Mouse (Mus musculus): Measurements from ENCODE around the gene Plekhj1. TPM values are rescaled to one million over a fixed set of nuclear protein-coding genes. Genes with fewer than 3 reads are reported as not detected.
"Not testable (repeated sequence)": the region's sequence is repeated elsewhere in the genome, so short reads cannot be mapped to it uniquely, and the experiment has no call there.

Gene Plekhj1
- polyA plus RNA-seq, 1 experiment from 2014 or later = 142 TPM

DNA sequence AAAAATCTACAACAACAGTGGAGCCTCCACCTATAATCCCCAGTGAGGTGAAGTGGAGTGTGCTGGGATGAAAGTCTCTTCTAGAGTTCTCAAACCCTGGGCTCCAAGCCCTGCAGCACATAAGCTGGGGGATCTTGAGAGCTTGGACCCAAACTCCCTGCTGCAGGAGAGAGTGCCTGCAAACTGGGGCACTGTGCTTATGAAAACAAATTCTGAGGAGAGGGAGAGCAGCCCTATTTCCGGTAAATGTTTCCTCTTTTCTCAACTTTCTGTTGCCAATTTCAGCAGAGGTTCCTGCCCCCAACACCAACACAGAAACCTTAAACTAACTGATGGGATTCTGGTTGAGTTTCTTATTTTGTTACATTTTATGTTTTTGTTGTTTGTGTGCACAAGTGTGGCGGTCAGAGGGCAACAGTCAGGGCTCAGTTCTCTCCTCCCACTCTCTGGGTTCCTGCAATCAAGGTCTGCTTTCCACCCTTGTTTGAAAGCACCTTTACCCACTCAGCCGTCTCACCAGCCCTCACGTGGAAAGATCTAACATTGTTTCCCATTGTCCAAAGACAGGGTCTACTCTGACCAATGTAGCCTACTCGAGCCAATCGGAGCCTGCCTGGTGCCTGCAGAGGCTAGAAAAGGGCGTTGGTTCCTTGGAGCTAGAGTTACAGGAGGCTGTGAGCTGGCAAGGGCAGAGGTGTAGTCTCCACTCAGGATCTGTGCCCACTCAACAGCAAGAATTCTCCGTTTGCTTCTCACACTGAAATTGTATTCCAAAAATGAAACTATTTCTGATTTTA is 25.6 kb upstream of the Plekhj1 start:
- 0 out of 2 replicates have a peak overlapping the region, but pooled peaks have one; percentile 6 for H3K27ac ChIP-seq
- 54% methylated on average over 8 of the region's 8 CpGs for WGBS
- H3K27me3 ChIP-seq = no peaks in the 10 kb centered on the region
- H3K9me3 ChIP-seq = no peaks in the 10 kb centered on the region
- no peak overlapping the region for H3K9ac ChIP-seq
- H3K4me1 ChIP-seq = peaks cover 9% of the 10 kb centered on the region
- ATAC-seq (ENCODE audit: insufficient number of reproducible peaks, insufficient read depth, low FRiP score, low TSS enrichment) = no peak
- H3K4me3 ChIP-seq = no peak overlapping the region
- H3K36me3 ChIP-seq = peaks cover 5% of the 10 kb centered on the region
- H3K4me2 ChIP-seq (replicated peaks) = no peak overlapping the region

DNA sequence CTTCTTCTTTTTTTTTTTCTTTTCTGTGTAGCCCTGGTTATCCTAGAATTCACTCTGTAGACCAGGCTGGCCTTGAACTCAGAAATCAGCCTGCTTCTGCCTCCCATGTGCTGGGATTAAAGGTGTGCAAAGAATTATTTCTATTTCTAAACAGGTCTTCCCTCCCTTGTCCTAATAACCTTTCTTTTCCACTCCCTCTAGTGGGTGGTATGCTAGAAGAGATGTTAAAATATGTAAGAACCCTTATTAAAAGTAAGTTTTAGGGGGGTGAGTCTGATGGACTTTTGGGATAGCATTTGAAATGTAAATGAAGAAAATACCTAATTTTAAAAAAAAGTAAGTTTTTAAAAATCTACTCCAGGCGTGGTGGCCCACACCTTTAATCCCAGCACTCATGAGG is 24.9 kb upstream of the Plekhj1 start:
- H3K36me3 ChIP-seq = peaks cover 5% of the 10 kb centered on the region; the same call in 1 of the 2 replicates
- no peaks in the 10 kb centered on the region for H3K27me3 ChIP-seq
- peaks cover 9% of the 10 kb centered on the region for H3K4me1 ChIP-seq
- no peak overlapping the region for H3K4me3 ChIP-seq
- ATAC-seq (ENCODE audit: insufficient number of reproducible peaks, insufficient read depth, low FRiP score, low TSS enrichment) = no peak
- no peak overlapping the region for H3K4me2 ChIP-seq (replicated peaks)
- WGBS = 85% methylated on average over 1 of the region's 1 CpGs
- H3K9ac ChIP-seq = no peak overlapping the region
- no peaks in the 10 kb centered on the region for H3K9me3 ChIP-seq
- no peak overlapping the region for H3K27ac ChIP-seq

DNA sequence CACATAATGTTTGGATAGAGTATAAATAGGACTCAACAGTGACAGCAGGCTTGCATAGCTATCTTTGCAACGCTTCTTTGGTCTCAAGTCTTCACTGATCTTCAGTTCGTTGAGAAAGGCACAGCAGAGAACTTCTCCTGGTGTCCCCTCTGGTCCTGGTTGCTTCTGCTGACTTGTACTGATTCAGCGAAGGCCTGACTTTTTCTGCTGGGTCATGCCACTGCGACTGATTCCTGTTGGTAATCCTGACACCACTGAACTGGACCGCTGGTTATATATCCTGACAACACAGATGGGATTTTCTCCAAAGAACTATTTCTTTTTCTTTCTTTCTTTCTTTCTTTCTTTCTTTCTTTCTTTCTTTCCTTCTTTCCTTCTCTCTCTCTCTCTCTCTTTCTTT is 24.1 kb upstream of the Plekhj1 start:
- H3K36me3 ChIP-seq = no peaks in the 10 kb centered on the region
- WGBS = 91% methylated on average over 5 of the region's 5 CpGs
- no peak for ATAC-seq (ENCODE audit: insufficient number of reproducible peaks, insufficient read depth, low FRiP score, low TSS enrichment)
- H3K4me3 ChIP-seq = no peak overlapping the region
- H3K4me2 ChIP-seq (replicated peaks) = no peak overlapping the region
- peaks cover under 1% of the 10 kb centered on the region for H3K4me1 ChIP-seq
- H3K9ac ChIP-seq = no peak overlapping the region
- no peaks in the 10 kb centered on the region for H3K9me3 ChIP-seq
- H3K27ac ChIP-seq = no peak overlapping the region
- no peaks in the 10 kb centered on the region for H3K27me3 ChIP-seq

DNA sequence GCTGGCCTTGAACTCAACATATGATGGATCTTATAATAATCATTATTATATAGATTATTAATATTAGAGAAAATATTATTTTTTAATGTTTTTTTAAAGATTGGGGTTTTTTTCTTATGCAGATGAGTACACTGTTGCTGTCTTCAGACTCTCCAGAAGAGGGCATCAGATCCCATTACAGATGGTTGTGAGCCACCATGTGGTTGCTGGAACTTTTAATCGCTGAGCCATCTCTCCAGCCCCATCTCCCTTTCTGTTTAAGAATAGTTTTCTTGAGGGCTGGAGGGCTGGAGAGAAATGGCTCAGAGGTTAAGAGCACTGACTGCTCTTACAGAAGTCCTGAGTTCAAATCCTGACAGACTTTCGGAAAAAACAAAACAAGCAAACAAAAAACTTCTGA is 23.6 kb upstream of the Plekhj1 start:
- H3K4me3 ChIP-seq = no peak overlapping the region
- no peak overlapping the region for H3K9ac ChIP-seq
- no peaks in the 10 kb centered on the region for H3K9me3 ChIP-seq
- no peak overlapping the region for H3K27ac ChIP-seq
- 43% methylated on average over 2 of the region's 2 CpGs for WGBS
- no peaks in the 10 kb centered on the region for H3K36me3 ChIP-seq
- ATAC-seq (ENCODE audit: insufficient number of reproducible peaks, insufficient read depth, low FRiP score, low TSS enrichment) = no peak
- H3K4me1 ChIP-seq = no peaks in the 10 kb centered on the region
- H3K4me2 ChIP-seq (replicated peaks) = no peak overlapping the region
- no peaks in the 10 kb centered on the region for H3K27me3 ChIP-seq

DNA sequence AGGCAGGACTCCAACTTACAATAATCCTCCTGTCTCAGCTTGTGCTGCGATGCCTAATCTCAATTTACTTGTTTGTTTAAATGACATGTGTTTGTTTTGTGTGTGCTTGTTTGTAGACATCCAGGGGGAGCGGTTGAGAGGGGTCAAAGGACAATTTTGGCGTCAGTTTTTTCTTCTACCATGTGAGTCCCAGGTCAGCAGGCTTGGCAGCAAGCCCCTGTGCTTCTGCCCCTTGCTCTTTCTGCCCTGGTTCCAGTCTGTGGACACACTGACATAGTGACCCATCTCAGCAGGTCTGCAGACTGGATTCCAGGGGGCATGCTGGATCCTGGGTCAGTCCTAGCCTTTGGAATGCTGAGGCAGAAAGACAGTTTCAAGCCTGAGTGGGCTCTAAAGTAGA is 21.0 kb upstream of the Plekhj1 start:
- Histone ChIP-seq H3K4me1 (no peaks in the 10 kb centered on the region), H3K4me2 (replicated peaks) (no peak overlapping the region), H3K27ac (no peak overlapping the region), H3K27me3 (no peaks in the 10 kb centered on the region), H3K36me3 (no peaks in the 10 kb centered on the region), H3K9ac (no peak overlapping the region), H3K4me3 (no peak overlapping the region), H3K9me3 (no peaks in the 10 kb centered on the region)
- ATAC-seq (ENCODE audit: insufficient number of reproducible peaks, insufficient read depth, low FRiP score, low TSS enrichment) = no peak
- WGBS = 46% methylated on average over 3 of the region's 3 CpGs

DNA sequence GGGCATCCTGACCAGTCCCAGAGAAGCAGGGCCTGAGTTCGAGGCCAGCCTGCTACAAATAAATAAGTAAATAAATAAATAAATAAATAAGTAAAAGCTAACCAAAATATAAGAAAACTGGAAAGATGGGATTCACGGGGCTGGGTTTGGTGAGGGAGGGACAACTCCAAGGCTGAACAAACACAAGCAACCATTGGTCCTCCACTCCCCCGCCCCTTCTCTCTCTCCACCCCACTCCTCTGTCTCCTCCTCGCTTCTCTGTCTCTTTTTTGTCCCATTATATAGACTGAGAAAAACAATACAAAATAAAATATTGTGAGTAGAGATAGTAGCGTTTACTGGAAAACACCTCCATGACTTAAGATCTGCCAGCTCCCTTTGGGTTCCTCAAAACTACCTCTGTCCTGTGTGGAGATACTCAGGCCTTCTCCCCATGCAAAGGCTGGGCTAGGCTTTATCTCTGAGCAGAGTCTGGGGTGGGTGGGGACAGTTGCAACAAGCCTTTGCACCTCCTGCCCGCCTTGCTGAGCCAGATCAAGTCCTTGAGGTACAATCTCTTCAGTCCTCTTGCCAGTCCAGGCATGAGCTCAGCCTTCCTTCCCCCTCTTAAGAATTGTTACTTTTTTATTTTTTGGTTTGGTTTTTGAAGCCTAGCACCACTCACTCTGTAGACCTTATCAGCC is 20.3 kb upstream of the Plekhj1 start:
- H3K4me2 ChIP-seq (replicated peaks) = no peak overlapping the region
- no peaks in the 10 kb centered on the region for H3K4me1 ChIP-seq
- H3K4me3 ChIP-seq = no peak overlapping the region
- H3K27me3 ChIP-seq = no peaks in the 10 kb centered on the region
- H3K36me3 ChIP-seq = no peaks in the 10 kb centered on the region
- 64% methylated on average over 6 of the region's 6 CpGs for WGBS
- no peaks in the 10 kb centered on the region for H3K9me3 ChIP-seq
- no peak overlapping the region for H3K27ac ChIP-seq
- no peak overlapping the region for H3K9ac ChIP-seq
- no peak for ATAC-seq (ENCODE audit: insufficient number of reproducible peaks, insufficient read depth, low FRiP score, low TSS enrichment)

DNA sequence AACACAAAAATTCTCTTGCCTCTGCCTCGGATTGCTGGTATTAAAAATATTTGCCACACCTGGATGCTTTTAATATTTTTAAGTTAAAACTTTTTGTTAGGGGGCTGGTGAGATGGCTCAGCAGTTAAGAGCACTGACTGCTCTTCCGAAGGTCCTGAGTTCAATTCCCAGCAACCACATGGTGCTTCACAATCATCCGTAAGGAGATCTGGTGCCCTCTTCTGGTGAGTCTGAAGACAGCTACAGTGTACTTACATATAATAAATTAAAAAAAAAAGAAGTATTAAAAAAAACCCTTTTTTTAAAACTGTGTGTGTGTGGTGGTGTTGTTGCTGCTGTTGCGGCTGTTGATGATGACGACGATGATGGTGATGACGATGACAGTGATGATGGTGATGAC is 19.5 kb upstream of the Plekhj1 start:
- not testable (repeated sequence) for H3K36me3 ChIP-seq; ATAC-seq (ENCODE audit: insufficient number of reproducible peaks, insufficient read depth, low FRiP score, low TSS enrichment); H3K4me2 ChIP-seq (replicated peaks); H3K4me1 ChIP-seq; H3K27ac ChIP-seq; H3K27me3 ChIP-seq; H3K4me3 ChIP-seq; H3K9me3 ChIP-seq; H3K9ac ChIP-seq
- WGBS = 78% methylated on average over 7 of the region's 7 CpGs

DNA sequence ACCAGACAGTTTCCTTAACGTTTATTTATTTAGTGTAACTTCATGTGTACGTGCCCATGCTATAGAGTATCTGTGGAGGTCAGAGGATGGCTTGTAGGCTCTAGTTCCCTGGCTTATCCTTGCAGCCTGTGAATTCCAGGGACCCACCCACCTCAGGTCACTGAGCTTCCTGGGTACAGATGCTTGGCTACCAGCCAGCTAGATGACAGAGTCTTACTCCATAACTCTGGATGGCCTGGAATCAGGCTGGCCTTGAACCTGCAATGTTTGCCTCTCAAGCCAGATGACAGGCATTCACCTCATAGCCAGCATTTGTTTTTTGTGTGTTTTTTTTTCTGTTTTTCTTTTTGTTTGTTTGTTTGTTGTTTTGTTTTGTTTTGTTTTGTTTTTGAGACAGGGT is 18.7 kb upstream of the Plekhj1 start:
- H3K27ac ChIP-seq = no peak overlapping the region
- H3K9me3 ChIP-seq = no peaks in the 10 kb centered on the region
- no peaks in the 10 kb centered on the region for H3K4me1 ChIP-seq
- H3K9ac ChIP-seq = no peak overlapping the region
- H3K36me3 ChIP-seq = no peaks in the 10 kb centered on the region
- no peak overlapping the region for H3K4me3 ChIP-seq
- WGBS = 75% methylated on average over 2 of the region's 2 CpGs
- H3K27me3 ChIP-seq = 0 out of 2 replicates have a peak, but pooled peaks cover 5% of the 10 kb centered on the region
- ATAC-seq (ENCODE audit: insufficient number of reproducible peaks, insufficient read depth, low FRiP score, low TSS enrichment) = no peak
- H3K4me2 ChIP-seq (replicated peaks) = no peak overlapping the region

DNA sequence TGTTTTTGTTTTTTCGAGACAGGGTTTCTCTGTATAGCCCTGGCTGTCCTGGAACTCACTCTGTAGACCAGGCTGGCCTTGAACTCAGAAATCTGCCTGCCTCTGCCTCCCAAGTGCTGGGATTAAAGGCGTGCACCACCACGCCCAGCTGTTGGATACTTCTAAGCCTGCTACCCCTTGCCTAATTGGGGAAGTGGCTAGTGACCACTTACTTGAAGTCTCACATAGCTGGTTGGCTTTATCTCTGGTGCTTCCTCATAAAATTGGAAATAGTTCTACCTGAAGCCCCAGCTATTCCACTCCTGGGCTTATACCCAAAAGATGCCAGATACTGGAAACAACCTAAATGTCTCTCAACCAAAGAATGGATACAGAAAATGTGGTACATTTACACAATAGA is 17.9 kb upstream of the Plekhj1 start:
- H3K4me1 ChIP-seq; H3K9ac ChIP-seq; ATAC-seq (ENCODE audit: insufficient number of reproducible peaks, insufficient read depth, low FRiP score, low TSS enrichment); H3K4me2 ChIP-seq (replicated peaks); H3K36me3 ChIP-seq; H3K27me3 ChIP-seq; H3K4me3 ChIP-seq; H3K27ac ChIP-seq; H3K9me3 ChIP-seq: not testable (repeated sequence)
- WGBS = 89% methylated on average over 3 of the region's 3 CpGs

DNA sequence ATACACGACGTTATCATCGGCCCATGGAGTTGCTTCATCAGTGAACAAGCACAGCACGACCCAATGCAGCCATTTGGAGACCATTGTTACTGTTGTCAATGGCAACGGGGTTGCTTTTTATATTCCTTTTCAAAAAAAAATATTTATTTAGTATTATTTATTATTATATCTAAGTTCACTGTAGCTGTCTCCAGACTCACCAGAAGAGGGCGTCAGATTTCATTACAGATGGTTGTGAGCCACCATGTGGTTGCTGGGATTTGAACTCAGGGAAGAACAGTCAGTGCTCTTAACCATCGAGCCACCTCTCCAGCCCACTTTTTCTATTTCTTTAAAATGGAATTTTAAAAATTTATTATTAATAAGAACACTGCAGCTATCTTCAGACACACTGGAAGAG is 16.4 kb upstream of the Plekhj1 start:
- peaks cover 17% of the 10 kb centered on the region; the same call in 1 of the 2 replicates for H3K27me3 ChIP-seq
- no peak overlapping the region for H3K4me2 ChIP-seq (replicated peaks)
- H3K9me3 ChIP-seq = no peaks in the 10 kb centered on the region
- H3K4me3 ChIP-seq = no peak overlapping the region
- H3K9ac ChIP-seq = no peak overlapping the region
- H3K36me3 ChIP-seq = no peaks in the 10 kb centered on the region
- ATAC-seq (ENCODE audit: insufficient number of reproducible peaks, insufficient read depth, low FRiP score, low TSS enrichment) = no peak
- no peak overlapping the region for H3K27ac ChIP-seq
- H3K4me1 ChIP-seq = peaks cover 4% of the 10 kb centered on the region
- WGBS = 68% methylated on average over 7 of the region's 7 CpGs

DNA sequence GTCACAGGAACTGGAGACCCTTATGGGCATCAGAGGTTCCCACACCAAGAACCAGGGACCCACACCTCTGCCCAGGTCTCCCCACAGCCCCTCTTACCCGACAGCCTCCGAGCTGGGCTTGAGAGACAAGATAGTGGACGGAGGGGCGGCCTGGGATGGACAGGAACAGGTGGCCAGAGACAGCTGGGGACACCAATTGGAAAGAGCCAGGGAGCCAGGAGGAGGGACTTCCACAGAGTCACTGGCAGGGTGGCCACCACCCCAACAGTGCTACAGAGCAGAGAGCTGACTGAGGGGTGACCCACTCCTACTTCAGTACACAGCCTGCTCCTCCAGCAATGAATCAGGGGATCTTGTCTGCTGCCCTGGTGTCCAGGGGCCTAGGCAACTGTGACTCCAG is 14.9 kb upstream of the Plekhj1 start, which contains the start of gene Jsrp1:
Gene Jsrp1 (minus strand): TSS at position 133 of the 400 bp plus-strand sequence.
- Histone ChIP-seq H3K4me1 (peaks cover 14% of the 10 kb centered on the region), H3K9me3 (no peaks in the 10 kb centered on the region), H3K27ac (no peak within 1 kb of the TSS), H3K4me2 (replicated peaks) (no peak within 1 kb of the TSS), H3K36me3 (no peaks in the 10 kb centered on the region), H3K9ac (no peak within 1 kb of the TSS), H3K4me3 (no peak within 1 kb of the TSS), H3K27me3 (peaks cover 30% of the 10 kb centered on the region)
- ATAC-seq (ENCODE audit: insufficient number of reproducible peaks, insufficient read depth, low FRiP score, low TSS enrichment) = no peak
- 82% methylated on average over 4 of the region's 4 CpGs for WGBS

DNA sequence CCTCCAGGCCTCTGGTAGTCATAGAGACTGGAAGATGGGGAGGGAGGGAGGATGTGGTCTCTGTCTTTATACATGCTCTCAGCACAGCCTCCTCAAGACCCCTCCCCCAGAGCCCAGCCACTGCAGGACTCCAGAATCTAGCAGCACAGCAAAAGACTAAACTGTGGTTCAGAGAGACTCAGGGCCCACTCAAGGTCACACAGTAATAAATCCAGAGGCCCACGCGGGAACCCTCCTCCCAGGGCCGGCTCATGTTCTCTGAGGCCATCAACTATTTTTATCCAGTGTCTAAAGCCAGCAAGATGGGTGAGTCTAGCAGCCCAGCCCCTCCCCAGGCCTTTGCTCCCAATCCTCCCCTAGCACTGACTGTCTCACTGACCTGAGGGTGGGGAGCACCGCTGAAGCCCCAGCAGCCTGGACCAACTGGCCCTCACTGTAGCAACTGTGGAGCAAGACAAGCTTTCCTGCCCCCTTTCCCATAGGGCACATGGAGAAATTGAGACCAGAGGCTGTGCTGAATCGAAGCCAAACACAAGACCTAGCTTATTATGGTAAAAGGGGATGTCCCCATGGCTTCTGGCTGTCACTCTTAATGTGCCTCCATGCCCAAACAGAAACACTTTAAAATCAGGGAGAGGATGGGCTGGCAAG is 14.1 kb upstream of the Plekhj1 start:
- Histone ChIP-seq H3K27ac (no peak overlapping the region), H3K27me3 (peaks cover 36% of the 10 kb centered on the region), H3K9me3 (no peaks in the 10 kb centered on the region), H3K4me2 (replicated peaks) (no peak overlapping the region), H3K36me3 (no peaks in the 10 kb centered on the region), H3K4me3 (no peak overlapping the region), H3K4me1 (peaks cover 23% of the 10 kb centered on the region), H3K9ac (no peak overlapping the region)
- ATAC-seq (ENCODE audit: insufficient number of reproducible peaks, insufficient read depth, low FRiP score, low TSS enrichment) = no peak
- 64% methylated on average over 5 of the region's 5 CpGs for WGBS

Measured in embryonic facial prominence, embryonic 12.5 days (tissue).